Mouse (Mus musculus): ENCODE data around the gene Epha2. TPM values are rescaled to one million over a fixed set of nuclear protein-coding genes. Genes with fewer than 3 reads are reported as not detected.

Epha2 gene
- polyA plus RNA-seq, 1 experiment = 46.8 TPM

GRCm38 (mm10) chr4:141284486-141284885, 16.6 kb upstream of the Epha2 start:
- Histone ChIP-seq H3K4me3 (no peak overlapping the region), H3K79me2 (ENCODE audit: control insufficient read depth, insufficient read depth) (no peaks in the 10 kb centered on the region), H3K4me2 (ENCODE audit: low read depth) (no peak overlapping the region), H3ac (ENCODE audit: control insufficient read depth, insufficient read length) (no peak overlapping the region), H3K27me3 (ENCODE audit: control insufficient read depth, insufficient read depth, insufficient read length) (no peaks in the 10 kb centered on the region), H3K36me3 (ENCODE audit: control insufficient read depth, insufficient read depth) (no peaks in the 10 kb centered on the region)
- TF ChIP-seq POLR2A (IDR thresholded peaks at IDR 0.05; ENCODE audit: insufficient read length, low read depth) = no peak

DNA sequence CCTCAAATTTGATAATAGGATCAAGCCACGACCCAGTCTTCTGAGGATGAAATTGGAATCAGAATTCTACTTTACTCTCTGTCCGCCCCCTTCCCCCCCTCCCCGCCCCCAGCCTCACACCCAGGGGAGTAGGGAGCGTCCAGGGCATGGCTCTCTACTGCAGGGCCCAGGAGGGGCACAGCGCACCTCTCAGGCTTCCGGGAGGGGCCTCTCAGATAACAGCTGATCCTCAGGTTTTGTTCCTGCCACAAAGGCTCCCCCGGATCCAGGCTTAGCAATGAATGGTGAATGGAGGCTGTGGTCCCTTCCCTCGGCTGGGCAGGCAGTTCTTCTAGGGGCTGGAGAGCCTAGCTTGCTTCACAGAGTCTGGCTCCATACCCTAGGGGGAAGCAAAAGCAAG, 15.9 kb upstream of the Epha2 start:
- Histone ChIP-seq H3K27me3 (ENCODE audit: control insufficient read depth, insufficient read depth, insufficient read length) (no peaks in the 10 kb centered on the region), H3K36me3 (ENCODE audit: control insufficient read depth, insufficient read depth) (no peaks in the 10 kb centered on the region), H3K79me2 (ENCODE audit: control insufficient read depth, insufficient read depth) (no peaks in the 10 kb centered on the region), H3K4me2 (ENCODE audit: low read depth) (no peak overlapping the region), H3ac (ENCODE audit: control insufficient read depth, insufficient read length) (no peak overlapping the region), H3K4me3 (no peak overlapping the region)
- no peak for TF ChIP-seq MAX (IDR thresholded peaks at IDR 0.05; ENCODE audit: low read depth)
- no peak for TF ChIP-seq CEBPB (IDR thresholded peaks at IDR 0.05; ENCODE audit: insufficient read depth, poor library complexity, severe bottlenecking)
- no peak for TF ChIP-seq MYOG (IDR thresholded peaks at IDR 0.05; ENCODE audit: control insufficient read depth in 1 of 3, insufficient read depth in 1 of 3, insufficient read length in 2 of 3, low read depth in 2 of 3)
- TF ChIP-seq USF1 (IDR thresholded peaks at IDR 0.05; ENCODE audit: low read depth) = no peak
- TF ChIP-seq POLR2AphosphoS2 (IDR thresholded peaks at IDR 0.05; ENCODE audit: insufficient read length, low read depth) = no peak
- no peak for TF ChIP-seq TCF3 (IDR thresholded peaks at IDR 0.05; ENCODE audit: insufficient read length, low read depth)
- no peak for TF ChIP-seq E2F4 (IDR thresholded peaks at IDR 0.05; ENCODE audit: insufficient read depth)
- TF ChIP-seq POLR2A (IDR thresholded peaks at IDR 0.05; ENCODE audit: insufficient read length, low read depth) = no peak
- TF ChIP-seq SRF (IDR thresholded peaks at IDR 0.05; ENCODE audit: control insufficient read depth, insufficient read length, low read depth) = no peak
- TF ChIP-seq TCF12 (IDR thresholded peaks at IDR 0.05; ENCODE audit: insufficient read depth, poor library complexity, severe bottlenecking) = no peak
- no peak for TF ChIP-seq REST (IDR thresholded peaks at IDR 0.05; ENCODE audit: insufficient read depth, insufficient read length)
- TF ChIP-seq MYOD1 (IDR thresholded peaks at IDR 0.05; ENCODE audit: control insufficient read depth in 1 of 3, insufficient read length in 2 of 3, low read depth in 2 of 3) = no peak

DNA sequence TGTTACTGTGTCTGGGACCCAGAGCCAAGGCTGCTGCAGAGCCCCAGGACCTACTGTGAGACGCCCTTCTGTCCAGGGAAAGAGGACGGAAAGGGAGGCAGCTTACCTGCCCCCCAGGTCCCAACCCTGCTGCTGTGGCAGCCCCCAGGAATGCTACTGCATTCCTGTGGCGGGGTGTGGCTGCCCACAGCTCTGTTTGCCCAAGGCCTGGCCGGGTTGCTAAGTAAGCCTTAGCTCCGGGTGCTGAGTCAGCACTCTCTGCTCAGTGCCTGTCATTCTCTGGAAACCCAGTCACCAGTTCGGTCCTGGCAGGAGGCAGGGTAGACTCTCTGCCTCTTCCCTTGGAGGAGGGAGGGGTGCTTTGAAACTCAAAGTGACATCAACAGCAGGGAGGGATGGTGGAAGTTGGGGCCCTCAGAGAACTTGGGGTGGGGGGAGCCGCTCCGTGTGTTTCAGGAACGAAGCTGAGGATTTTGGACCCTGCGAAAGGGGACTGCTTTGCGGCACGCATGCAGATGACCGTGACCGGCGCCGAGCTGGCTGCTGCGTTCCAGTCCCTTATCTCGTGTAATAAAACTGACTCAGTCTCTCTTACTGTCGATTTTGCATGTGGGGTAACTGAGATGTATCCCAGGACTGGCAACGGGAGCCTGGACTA, 14.1 kb upstream of the Epha2 start:
- no peak overlapping the region for H3ac ChIP-seq (ENCODE audit: control insufficient read depth, insufficient read length)
- TF ChIP-seq TCF12 (IDR thresholded peaks at IDR 0.05; ENCODE audit: insufficient read depth, poor library complexity, severe bottlenecking) (no peak), MYOD1 (IDR thresholded peaks at IDR 0.05; ENCODE audit: control insufficient read depth in 1 of 3, insufficient read length in 2 of 3, low read depth in 2 of 3) (peak in 1 of 3 experiments; percentile 57), POLR2A (IDR thresholded peaks at IDR 0.05; ENCODE audit: insufficient read length, low read depth) (no peak), POLR2AphosphoS2 (IDR thresholded peaks at IDR 0.05; ENCODE audit: insufficient read length, low read depth) (no peak), E2F4 (IDR thresholded peaks at IDR 0.05; ENCODE audit: insufficient read depth) (no peak), TCF3 (IDR thresholded peaks at IDR 0.05; ENCODE audit: insufficient read length, low read depth) (peak; percentile 48), MYOG (IDR thresholded peaks at IDR 0.05; ENCODE audit: control insufficient read depth in 1 of 3, insufficient read depth in 1 of 3, insufficient read length in 2 of 3, low read depth in 2 of 3) (peak in 1 of 3 experiments; percentile 79)
- no peaks in the 10 kb centered on the region for H3K79me2 ChIP-seq (ENCODE audit: control insufficient read depth, insufficient read depth)
- H3K4me3 ChIP-seq = peak overlapping the region; percentile 8
- peak overlapping the region; percentile 89 for H3K4me2 ChIP-seq (ENCODE audit: low read depth)
- no peaks in the 10 kb centered on the region for H3K36me3 ChIP-seq (ENCODE audit: control insufficient read depth, insufficient read depth)
- no peaks in the 10 kb centered on the region for H3K27me3 ChIP-seq (ENCODE audit: control insufficient read depth, insufficient read depth, insufficient read length)

- no peak overlapping the region for H3ac ChIP-seq (ENCODE audit: control insufficient read depth, insufficient read length)
- no peaks in the 10 kb centered on the region for H3K79me2 ChIP-seq (ENCODE audit: control insufficient read depth, insufficient read depth)
- peak overlapping the region; percentile 8 for H3K4me3 ChIP-seq
- H3K4me2 ChIP-seq (ENCODE audit: low read depth) = peak overlapping the region; percentile 89
- H3K27me3 ChIP-seq (ENCODE audit: control insufficient read depth, insufficient read depth, insufficient read length) = no peaks in the 10 kb centered on the region
- no peaks in the 10 kb centered on the region for H3K36me3 ChIP-seq (ENCODE audit: control insufficient read depth, insufficient read depth)
- TF ChIP-seq MYOG (IDR thresholded peaks at IDR 0.05; ENCODE audit: control insufficient read depth in 1 of 3, insufficient read depth in 1 of 3, insufficient read length in 2 of 3, low read depth in 2 of 3) (peak in 1 of 3 experiments; percentile 66), MYOD1 (IDR thresholded peaks at IDR 0.05; ENCODE audit: control insufficient read depth in 1 of 3, insufficient read length in 2 of 3, low read depth in 2 of 3) (peak in 1 of 3 experiments; percentile 53), SRF (IDR thresholded peaks at IDR 0.05; ENCODE audit: control insufficient read depth, insufficient read length, low read depth) (no peak), TCF12 (IDR thresholded peaks at IDR 0.05; ENCODE audit: insufficient read depth, poor library complexity, severe bottlenecking) (no peak)
These were observed 13.5 kb upstream of the Epha2 start for GRCm38 (mm10) chr4:141287518-141288004.

DNA sequence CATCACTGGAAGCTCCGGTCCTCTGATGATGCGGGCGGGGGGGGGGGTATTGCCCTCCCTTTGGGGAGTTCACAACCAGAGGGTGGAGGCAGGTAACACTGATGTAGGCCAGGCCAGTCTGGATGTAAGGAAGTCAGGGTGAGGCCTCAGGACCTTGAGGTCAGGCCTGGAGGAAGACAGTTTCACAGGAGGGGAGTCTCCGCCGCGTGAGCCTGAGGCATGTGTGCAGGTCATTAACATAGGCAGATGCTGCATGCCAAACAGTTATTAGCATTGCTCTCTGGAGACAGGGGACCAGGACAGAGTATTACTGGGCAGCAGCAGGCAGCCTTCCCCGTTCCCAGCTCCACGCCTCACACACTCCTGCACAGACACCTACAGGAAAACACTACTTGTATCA, 12.9 kb upstream of the Epha2 start:
- no peaks in the 10 kb centered on the region for H3K27me3 ChIP-seq (ENCODE audit: control insufficient read depth, insufficient read depth, insufficient read length)
- TF ChIP-seq SRF (IDR thresholded peaks at IDR 0.05; ENCODE audit: control insufficient read depth, insufficient read length, low read depth) (no peak), E2F4 (IDR thresholded peaks at IDR 0.05; ENCODE audit: insufficient read depth) (no peak), MYOD1 (IDR thresholded peaks at IDR 0.05; ENCODE audit: control insufficient read depth in 1 of 3, insufficient read length in 2 of 3, low read depth in 2 of 3) (no peak), CEBPB (IDR thresholded peaks at IDR 0.05; ENCODE audit: insufficient read depth, poor library complexity, severe bottlenecking) (no peak), POLR2A (IDR thresholded peaks at IDR 0.05; ENCODE audit: insufficient read length, low read depth) (no peak), TCF12 (IDR thresholded peaks at IDR 0.05; ENCODE audit: insufficient read depth, poor library complexity, severe bottlenecking) (no peak), POLR2AphosphoS2 (IDR thresholded peaks at IDR 0.05; ENCODE audit: insufficient read length, low read depth) (no peak), MYOG (IDR thresholded peaks at IDR 0.05; ENCODE audit: control insufficient read depth in 1 of 3, insufficient read depth in 1 of 3, insufficient read length in 2 of 3, low read depth in 2 of 3) (no peak), MAX (IDR thresholded peaks at IDR 0.05; ENCODE audit: low read depth) (no peak), TCF3 (IDR thresholded peaks at IDR 0.05; ENCODE audit: insufficient read length, low read depth) (no peak), REST (IDR thresholded peaks at IDR 0.05; ENCODE audit: insufficient read depth, insufficient read length) (no peak), USF1 (IDR thresholded peaks at IDR 0.05; ENCODE audit: low read depth) (no peak)
- H3K4me3 ChIP-seq = peak overlapping the region; percentile 8
- H3ac ChIP-seq (ENCODE audit: control insufficient read depth, insufficient read length) = no peak overlapping the region
- H3K36me3 ChIP-seq (ENCODE audit: control insufficient read depth, insufficient read depth) = no peaks in the 10 kb centered on the region
- no peaks in the 10 kb centered on the region for H3K79me2 ChIP-seq (ENCODE audit: control insufficient read depth, insufficient read depth)
- peak overlapping the region; percentile 89 for H3K4me2 ChIP-seq (ENCODE audit: low read depth)
